Mouse (Mus musculus): Measurements from ENCODE around the gene Bcl11b.

Gene Bcl11b

DNA sequence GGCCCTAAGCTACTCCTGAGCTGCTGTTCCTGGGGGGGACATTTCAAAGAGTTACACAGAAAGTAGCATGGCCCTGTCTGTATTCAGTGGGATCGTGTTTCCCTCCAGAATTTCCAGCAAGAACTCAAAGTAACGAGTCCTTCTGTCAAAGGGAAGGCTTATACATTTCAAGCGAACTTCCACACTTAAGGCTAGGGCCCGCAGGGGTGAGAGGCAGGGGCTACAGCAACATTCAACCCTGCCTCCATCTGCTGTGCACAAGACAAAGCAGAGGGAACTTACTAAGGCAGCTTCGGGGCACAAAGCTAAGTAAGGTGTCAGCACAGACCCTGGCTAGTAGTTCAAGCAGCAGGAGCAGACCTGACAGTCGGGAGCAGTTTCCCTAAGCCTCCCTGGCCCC lies 115.8 kb downstream of the Bcl11b start:
- H3K27me3 ChIP-seq (ENCODE audit: control insufficient read depth, insufficient read depth, low read length, poor library complexity, severe bottlenecking) = no peaks in the 10 kb centered on the region
- no peak for DNase-seq (ENCODE audit: low read depth, low spot score)
- no peaks in the 10 kb centered on the region for H3K36me3 ChIP-seq (ENCODE audit: control insufficient read depth, insufficient read depth, low read length, poor library complexity, severe bottlenecking)

DNA sequence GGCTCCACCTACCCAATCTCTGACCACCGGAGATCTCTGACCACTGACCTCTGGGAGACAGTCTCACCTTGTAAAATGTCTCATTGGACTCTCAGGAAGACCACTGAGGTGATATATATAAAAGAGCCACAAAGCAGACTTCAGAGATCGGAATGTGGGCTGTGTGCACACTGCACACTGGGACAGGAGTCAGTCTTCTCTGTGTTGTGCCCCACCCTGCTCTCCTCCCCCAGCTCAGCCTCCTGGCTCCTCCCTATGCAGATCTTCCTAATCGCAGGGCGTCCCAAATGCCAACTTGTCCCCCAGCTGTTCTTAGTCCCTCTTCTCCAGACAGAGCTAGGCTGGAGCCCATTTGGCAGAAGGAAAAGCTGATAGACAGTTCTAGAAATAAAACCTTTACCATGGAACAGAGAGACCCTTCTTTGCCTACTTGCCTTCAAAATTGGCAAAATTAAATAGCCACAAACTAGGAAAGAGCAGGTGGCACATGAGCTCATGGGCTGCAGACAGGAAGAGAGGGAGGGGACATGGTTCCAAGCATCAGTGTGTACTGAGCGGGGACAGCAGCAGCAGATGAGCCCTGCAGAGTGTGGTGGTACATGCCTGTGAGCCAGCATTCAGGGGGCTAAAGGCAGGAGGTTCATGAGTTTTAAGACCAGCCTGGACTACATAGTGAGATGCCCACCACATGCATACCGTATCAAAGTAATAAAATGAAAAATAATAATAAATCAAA lies 118.9 kb downstream of the Bcl11b start:
- DNase-seq (ENCODE audit: low read depth, low spot score) = no peak
- no peaks in the 10 kb centered on the region for H3K27me3 ChIP-seq (ENCODE audit: control insufficient read depth, insufficient read depth, low read length, poor library complexity, severe bottlenecking)

DNA sequence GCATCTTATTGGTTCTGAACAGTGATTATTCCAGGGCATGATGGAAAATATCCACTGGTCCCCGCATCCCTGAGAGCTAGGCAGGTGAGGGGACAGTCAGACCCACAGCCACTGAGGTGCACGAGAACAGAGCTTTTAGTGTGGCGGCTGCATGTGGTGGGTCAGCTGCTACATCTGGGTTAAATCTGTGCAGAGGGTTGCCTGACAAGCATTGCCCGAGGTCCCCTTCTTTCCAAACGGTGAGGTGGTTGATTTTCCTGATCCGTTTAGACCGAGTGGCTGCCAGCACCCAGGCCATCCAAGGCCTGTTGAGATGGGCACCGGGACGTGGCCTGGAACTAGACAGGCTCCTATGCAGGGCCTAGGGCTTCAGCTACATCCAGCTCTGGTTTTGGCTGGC lies 121.7 kb downstream of the Bcl11b start:
- no peaks in the 10 kb centered on the region for H3K36me3 ChIP-seq (ENCODE audit: control insufficient read depth, insufficient read depth, low read length, poor library complexity, severe bottlenecking)

More for the DNA sequence above, 118.9 kb downstream of the Bcl11b start:
- no peaks in the 10 kb centered on the region for H3K36me3 ChIP-seq (ENCODE audit: control insufficient read depth, insufficient read depth, low read length, poor library complexity, severe bottlenecking)

DNA sequence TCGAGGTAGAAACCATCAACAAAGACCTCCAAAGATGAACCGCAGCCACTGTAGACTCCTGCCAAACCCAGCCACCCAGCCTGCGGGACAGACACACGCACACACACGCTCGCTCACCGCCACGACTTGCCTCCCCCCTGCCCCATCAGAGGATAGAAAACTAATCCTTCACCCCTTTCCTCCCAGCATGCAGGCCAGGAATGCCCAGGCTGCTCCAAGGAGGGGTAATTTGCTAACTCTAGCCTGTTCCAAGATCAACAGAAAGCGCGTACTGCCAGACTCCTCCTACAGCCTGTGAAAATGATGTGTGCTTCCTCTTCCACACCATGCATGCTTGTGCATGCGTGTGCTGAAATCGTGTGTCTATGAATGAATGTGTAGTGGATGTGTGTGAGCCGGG lies 122.7 kb downstream of the Bcl11b start:
- Histone ChIP-seq H3K36me3 (ENCODE audit: control insufficient read depth, insufficient read depth, low read length, poor library complexity, severe bottlenecking) (no peaks in the 10 kb centered on the region), H3K27me3 (ENCODE audit: control insufficient read depth, insufficient read depth, low read length, poor library complexity, severe bottlenecking) (no peaks in the 10 kb centered on the region)
- DNase-seq (ENCODE audit: low read depth, low spot score) = no peak

More for the DNA sequence above, 121.7 kb downstream of the Bcl11b start:
- DNase-seq (ENCODE audit: low read depth, low spot score) = no peak
- no peaks in the 10 kb centered on the region for H3K27me3 ChIP-seq (ENCODE audit: control insufficient read depth, insufficient read depth, low read length, poor library complexity, severe bottlenecking)

DNA sequence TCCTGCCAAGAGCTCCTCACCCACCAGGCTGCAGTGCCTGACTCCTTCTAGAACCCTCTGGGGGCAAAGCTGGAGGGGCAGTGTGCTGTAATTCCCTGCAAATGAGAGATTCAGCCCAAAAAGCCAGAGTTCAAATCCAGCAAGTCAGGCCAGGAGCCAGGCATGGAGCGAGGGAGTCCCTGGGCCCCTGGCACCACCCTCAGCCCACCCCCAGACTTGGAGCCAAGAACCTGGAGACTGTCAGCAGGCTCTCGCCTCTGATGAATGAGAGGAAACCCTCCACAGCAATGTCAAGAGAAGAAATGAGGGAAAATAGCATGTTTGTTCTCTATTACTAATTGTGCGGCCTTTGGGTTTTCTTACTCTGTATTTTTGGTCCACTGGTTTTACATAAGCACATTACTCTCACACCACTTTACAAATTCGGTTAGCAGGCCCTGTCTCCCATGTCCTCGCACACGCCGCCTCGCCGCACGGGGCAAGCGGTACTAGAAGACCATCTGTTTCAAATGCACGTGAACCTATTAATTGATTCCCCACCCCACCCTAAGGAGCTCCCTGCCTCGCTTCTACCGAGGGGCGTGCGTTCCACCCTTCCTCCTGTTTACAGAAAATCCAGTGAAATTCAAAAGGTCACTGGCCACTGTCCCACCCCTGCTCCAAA lies 124.2 kb downstream of the Bcl11b start:
- no peak for DNase-seq (ENCODE audit: low read depth, low spot score)
- H3K36me3 ChIP-seq (ENCODE audit: control insufficient read depth, insufficient read depth, low read length, poor library complexity, severe bottlenecking) = no peaks in the 10 kb centered on the region
- no peaks in the 10 kb centered on the region for H3K27me3 ChIP-seq (ENCODE audit: control insufficient read depth, insufficient read depth, low read length, poor library complexity, severe bottlenecking)

DNA sequence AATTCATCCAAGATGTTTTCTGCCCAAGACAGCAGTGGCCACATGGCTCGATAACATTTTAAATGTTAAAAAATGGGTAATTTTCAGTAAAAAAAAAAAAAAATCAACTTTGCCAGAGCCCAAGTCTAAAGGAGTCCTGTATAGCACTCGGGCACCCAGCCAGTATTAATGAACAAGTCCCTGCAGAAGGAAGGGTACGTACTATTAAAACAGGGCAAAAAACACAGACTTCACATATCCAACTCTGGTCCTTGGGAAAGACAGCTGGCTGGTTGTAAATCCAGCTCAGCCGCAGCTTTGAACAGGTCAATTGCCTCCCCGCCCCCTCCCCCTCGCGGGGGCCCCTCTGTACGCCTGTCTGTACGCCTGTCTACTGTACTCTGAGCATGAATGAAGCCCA lies 127.2 kb downstream of the Bcl11b start:
- no peaks in the 10 kb centered on the region for H3K27me3 ChIP-seq (ENCODE audit: control insufficient read depth, insufficient read depth, low read length, poor library complexity, severe bottlenecking)
- H3K36me3 ChIP-seq (ENCODE audit: control insufficient read depth, insufficient read depth, low read length, poor library complexity, severe bottlenecking) = no peaks in the 10 kb centered on the region
- no peak for DNase-seq (ENCODE audit: low read depth, low spot score)

DNA sequence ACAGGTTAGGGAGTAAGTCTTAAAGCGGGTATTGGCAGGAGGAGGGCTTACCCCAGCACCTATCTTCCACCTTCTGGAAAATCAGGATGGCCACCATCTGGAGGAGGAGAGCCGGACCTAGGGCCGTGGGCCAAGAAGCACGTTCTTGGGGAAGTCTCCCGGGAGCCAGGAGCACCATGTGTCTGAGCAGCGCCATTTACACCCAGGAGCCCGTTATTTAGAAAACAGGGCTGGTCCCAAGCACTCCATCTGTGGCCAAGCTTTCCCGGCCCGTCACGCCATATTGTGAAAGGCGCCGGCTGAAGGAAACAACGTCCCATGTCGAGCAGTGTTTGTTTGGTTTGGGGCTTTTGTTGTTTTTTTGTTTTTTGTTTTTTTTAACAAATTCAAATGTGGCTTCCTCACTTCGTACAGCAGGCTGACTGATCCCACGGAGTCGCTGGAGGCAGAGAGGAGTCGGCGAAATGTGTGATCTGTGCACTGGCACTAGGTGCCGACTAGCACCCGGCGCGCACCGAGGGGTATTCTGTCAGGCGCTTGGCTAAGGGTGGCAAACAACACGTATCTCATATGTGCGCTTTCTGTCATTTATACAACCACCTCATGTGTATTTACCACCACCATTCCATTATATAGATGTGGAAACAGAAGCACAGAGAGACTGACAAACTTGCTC lies 128.8 kb downstream of the Bcl11b start:
- no peaks in the 10 kb centered on the region for H3K36me3 ChIP-seq (ENCODE audit: control insufficient read depth, insufficient read depth, low read length, poor library complexity, severe bottlenecking)
- DNase-seq (ENCODE audit: low read depth, low spot score) = no peak
- H3K27me3 ChIP-seq (ENCODE audit: control insufficient read depth, insufficient read depth, low read length, poor library complexity, severe bottlenecking) = no peaks in the 10 kb centered on the region

DNA sequence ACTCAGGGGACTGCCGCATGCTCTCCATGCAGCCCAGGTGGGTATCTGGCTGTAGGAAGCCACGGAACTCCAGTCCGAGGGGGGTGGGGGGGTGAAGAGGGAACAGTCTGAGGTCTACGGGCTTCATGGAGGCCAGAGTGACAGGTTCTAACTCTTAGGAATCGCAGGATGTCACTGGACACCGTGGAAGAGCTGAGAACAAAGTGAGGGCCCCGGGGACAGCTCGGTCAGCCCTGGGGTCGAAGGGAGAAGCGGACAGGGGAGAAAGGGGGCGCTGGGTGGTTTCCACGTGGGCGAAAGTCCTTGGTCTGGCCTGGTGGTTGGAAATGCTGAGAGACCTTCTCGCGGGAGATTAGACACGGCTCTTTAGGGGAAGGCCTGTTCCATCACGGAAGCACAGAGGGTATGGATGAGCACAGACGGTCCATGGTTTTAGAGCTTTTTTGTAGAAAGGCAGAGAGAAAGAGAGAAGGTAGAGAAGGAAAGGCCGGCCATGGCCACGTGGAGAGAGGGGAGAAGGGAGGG lies 133.8 kb downstream of the Bcl11b start:
- no peak for DNase-seq (ENCODE audit: low read depth, low spot score)
- H3K27me3 ChIP-seq (ENCODE audit: control insufficient read depth, insufficient read depth, low read length, poor library complexity, severe bottlenecking) = no peaks in the 10 kb centered on the region
- H3K36me3 ChIP-seq (ENCODE audit: control insufficient read depth, insufficient read depth, low read length, poor library complexity, severe bottlenecking) = no peaks in the 10 kb centered on the region

DNA sequence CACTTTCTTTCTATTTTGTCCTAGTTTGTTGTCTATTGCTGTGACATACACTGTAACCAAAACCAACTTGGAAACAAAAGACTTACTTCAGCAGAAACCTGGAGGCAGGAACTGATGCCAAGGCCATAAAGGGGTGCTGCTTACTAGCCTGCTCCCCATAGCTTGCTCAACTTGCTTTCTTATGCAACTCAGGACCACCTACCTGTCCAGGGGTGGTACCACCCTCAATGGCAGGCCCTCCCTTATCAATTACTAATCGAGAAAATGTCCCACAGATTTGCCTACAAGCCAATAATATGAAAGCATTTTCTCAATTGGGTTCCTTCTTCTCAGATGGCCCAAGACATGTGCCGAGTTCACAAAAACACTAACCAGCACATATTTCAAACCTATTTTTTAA lies 135.1 kb downstream of the Bcl11b start:
- no peak for DNase-seq (ENCODE audit: low read depth, low spot score)
- H3K27me3 ChIP-seq (ENCODE audit: control insufficient read depth, insufficient read depth, low read length, poor library complexity, severe bottlenecking) = no peaks in the 10 kb centered on the region
- no peaks in the 10 kb centered on the region for H3K36me3 ChIP-seq (ENCODE audit: control insufficient read depth, insufficient read depth, low read length, poor library complexity, severe bottlenecking)
